Mouse (Mus musculus): ENCODE data around the gene Spg7. TPM values are rescaled to one million over a fixed set of nuclear protein-coding genes. Genes with fewer than 3 reads are reported as not detected.
A peak's percentile ranks its signal among the peaks of the same experiment; 100 is the strongest.

The Spg7 gene
- polyA plus RNA-seq (2021; fragmentation: Nextera tagmentation): 16.7 and 17.1 TPM in 2 replicates
- long read RNA-seq, experiment 1, transcript Spg7-209 (17 exons, 2,896 nt): major isoform, 9 of 36 reads
- long read RNA-seq, experiment 1, transcript Spg7-201 (3 exons, 845 nt): minor isoform, 6 of 36 reads
- long read RNA-seq, experiment 1, partial matches to known transcripts: 13 of 36 reads
- long read RNA-seq, experiment 1, other reads (novel, unspliced or antisense): 8 of 36 reads
- long read RNA-seq, experiment 2, transcript Spg7-209 (17 exons, 2,896 nt): major isoform, 96 of 133 reads
- long read RNA-seq, experiment 2, partial matches to known transcripts: 15 of 133 reads
- long read RNA-seq, experiment 2, other reads (novel, unspliced or antisense): 22 of 133 reads

GRCm38 (mm10) chr8:123062721-123063120 is at the start of gene Spg7:
Spg7 (plus strand) TSS chr8:123062942.

GRCm38 (mm10) chr8:123042158-123042973 is 20.4 kb upstream of the Spg7 start, which contains the start of gene Ankrd11:
Ankrd11 (minus strand) TSS chr8:123042277.

GRCm38 (mm10) chr8:123101735-123102685 is 39.3 kb downstream of the Spg7 start, which contains the start of gene Rpl13:
Rpl13 (plus strand) TSS chr8:123102350.

GRCm38 (mm10) chr8:123117127-123117731 is 54.5 kb downstream of the Spg7 start, which contains the start of gene Cpne7:
Cpne7 (plus strand) TSS chr8:123117374.

Small RNA genes lying within 50 kb of the gene (microRNA-seq; reads per million reads assigned to microRNA genes)
- gene Mir7079 (not detected), gene Mir7080 (384 reads per million, percentile 72 among the genes with 10 or more reads in this experiment)

Other genes with a start within 250 kb of the Spg7 start
- 1.9 and 2.1 TPM in 2 replicates for gene Cdh15, start 215.0 kb upstream of the Spg7 start, polyA plus RNA-seq (2021; fragmentation: Nextera tagmentation)
- gene Ankrd11, start 20.7 kb upstream of the Spg7 start, polyA plus RNA-seq (2021; fragmentation: Nextera tagmentation): 16.4 and 17.5 TPM in 2 replicates
- 1,998 and 2,381 TPM in 2 replicates for gene Rpl13, start 39.4 kb downstream of the Spg7 start, polyA plus RNA-seq (2021; fragmentation: Nextera tagmentation)
- gene Cpne7, start 54.4 kb downstream of the Spg7 start, polyA plus RNA-seq (2021; fragmentation: Nextera tagmentation): 65.9 and 75.3 TPM in 2 replicates
- 3.3 and 3.8 TPM in 2 replicates for gene Sult5a1, start 95.4 kb downstream of the Spg7 start, polyA plus RNA-seq (2021; fragmentation: Nextera tagmentation)
- gene Dpep1, start 123.3 kb downstream of the Spg7 start, polyA plus RNA-seq (2021; fragmentation: Nextera tagmentation): 0.11 TPM in 1 of 2 replicates, not detected in the other
- gene Chmp1a, start 149.8 kb downstream of the Spg7 start, polyA plus RNA-seq (2021; fragmentation: Nextera tagmentation): 128 and 136 TPM in 2 replicates
- gene Spata33, start 149.9 kb downstream of the Spg7 start, polyA plus RNA-seq (2021; fragmentation: Nextera tagmentation): 10.6 and 10.8 TPM in 2 replicates
- gene Cdk10, start 161.9 kb downstream of the Spg7 start, polyA plus RNA-seq (2021; fragmentation: Nextera tagmentation): 59.9 and 65.7 TPM in 2 replicates
- 35.5 and 45.6 TPM in 2 replicates for gene Spata2l, start 173.3 kb downstream of the Spg7 start, polyA plus RNA-seq (2021; fragmentation: Nextera tagmentation)
- gene Zfp276, start 191.3 kb downstream of the Spg7 start, polyA plus RNA-seq (2021; fragmentation: Nextera tagmentation): 3.7 and 3.8 TPM in 2 replicates
- gene Vps9d1, start 191.4 kb downstream of the Spg7 start, polyA plus RNA-seq (2021; fragmentation: Nextera tagmentation): 17.9 and 24.9 TPM in 2 replicates

Data from layer of hippocampus, adult 6 months (tissue).